Mouse (Mus musculus) embryonic fibroblast, embryonic 13.5 days (primary cell): ENCODE data around the gene Cacna1i.

Experiments
- CTCF ChIP-seq: IDR thresholded peaks from 2 replicates; pipeline ENCODE4 v1.5.1; 2011; ENCODE audit warnings: mild to moderate bottlenecking, control low read depth, low read length, moderate library complexity, borderline replicate concordance; ENCODE audit not compliant: insufficient read depth
- POLR2A ChIP-seq: IDR thresholded peaks from 2 replicates; pipeline ENCODE4 v1.6.1; 2011; ENCODE audit warnings: low read depth, mild to moderate bottlenecking, control low read depth, low read length, moderate library complexity

DNA sequence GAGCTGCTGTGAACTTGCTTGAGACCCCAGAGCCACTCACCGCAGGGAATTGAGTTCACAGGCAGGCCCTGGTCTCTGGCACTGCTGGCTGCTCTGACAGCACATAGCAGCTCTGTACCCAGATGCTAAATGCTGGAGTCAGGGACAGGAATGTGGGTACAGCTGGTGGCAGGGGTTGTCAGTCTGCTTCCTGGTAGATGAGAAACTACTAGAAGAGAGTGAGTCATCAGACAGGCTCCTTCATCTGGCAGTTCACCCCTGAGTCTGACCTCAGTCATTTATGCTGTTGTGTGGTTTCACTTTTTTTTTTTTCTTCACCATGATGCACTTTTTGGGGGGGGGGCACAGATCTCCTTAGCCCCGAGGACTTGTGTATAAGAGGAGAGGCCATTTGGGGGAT lies 32.3 kb downstream of the Cacna1i start:
- TF ChIP-seq POLR2A (no peak), CTCF (no peak)
